In genomic region chr13:30185959-30186358, GRCm38 (mm10) we compare ENCODE assay signal across 8 mouse cellular contexts. TPM values are rescaled to one million over a fixed set of nuclear protein-coding genes. Genes with fewer than 3 reads are reported as not detected.
DNase-seq lines count a peak whose midpoint lies in the region; ATAC-seq and TF ChIP-seq lines count a peak whose summit lies in the region.

No protein-coding gene starts in this region.

- WGBS in midbrain, embryonic 12.5 days, result 30% methylated on average over 6 of the region's 6 CpGs

- H3K9me3 ChIP-seq in midbrain, embryonic 12.5 days, result no peaks in the 10 kb centered on the region

- H3K27ac ChIP-seq in gastrocnemius, adult 2 months, result 0 out of 2 replicates have a peak overlapping the region, but pooled peaks have one; percentile 8
- peak overlapping the region; percentile 35; the same call in 1 of the 2 replicates for H3K27ac ChIP-seq in midbrain, embryonic 12.5 days (replicated peaks)

- no peak overlapping the region for H3K4me3 ChIP-seq in gastrocnemius, adult 2 months
- H3K4me3 ChIP-seq in midbrain, embryonic 12.5 days, result no peak overlapping the region

- H3K36me3 ChIP-seq in midbrain, embryonic 12.5 days, result no peaks in the 10 kb centered on the region

- peaks cover 15% of the 10 kb centered on the region for H3K4me1 ChIP-seq in midbrain, embryonic 12.5 days

- ATAC-seq in midbrain, embryonic 12.5 days (ENCODE audit: low FRiP score, low read depth), result no peak

- no peak overlapping the region for H3K4me2 ChIP-seq in midbrain, embryonic 12.5 days (replicated peaks)

- intact Hi-C loops in gastrocnemius, adult 2 months (cut with DNase I), result no loop called here
- intact Hi-C loops in gastrocnemius, postnatal 36 days (cut with DNase I), result no loop called here
- intact Hi-C loops in heart, postnatal 36 days (cut with DNase I), result no loop called here

- no peak for DNase-seq in gastrocnemius, adult 2 months
- no peak for DNase-seq in gastrocnemius, postnatal 36 days
- peak; percentile 7 for DNase-seq in right cerebral cortex, postnatal 25 days
- no peak for DNase-seq in right cerebral cortex, postnatal 36 days (ENCODE audit: low spot score in 2 of 2)
- no peak for DNase-seq in thymus, postnatal 0 days (ENCODE audit: low spot score)
- DNase-seq in spleen, postnatal 14 days (ENCODE audit: low spot score in 2 of 2), result no peak
- no peak for DNase-seq in heart, postnatal 36 days

- no peak for TF ChIP-seq CTCF in gastrocnemius, adult 2 months (IDR thresholded peaks at IDR 0.05)

- H3K27me3 ChIP-seq in midbrain, embryonic 12.5 days, result no peaks in the 10 kb centered on the region

- no peak overlapping the region for H3K9ac ChIP-seq in midbrain, embryonic 12.5 days (replicated peaks)

RNA-seq across cellular contexts. Expression of gene Mboat1, which starts 49.7 kb away (rescaled TPM):
- total RNA-seq in gastrocnemius, adult 2 months (2021), result 1 to 10 TPM; 1.2 to 3.7 TPM
- total RNA-seq in gastrocnemius, postnatal 36 days (2021), result 1 to 10 TPM; 1.5 TPM
- polyA plus RNA-seq in midbrain, embryonic 12.5 days (2016; fragmentation: Nextera tagmentation; extraction: Ambion mirVana), result 5.1 and 8.5 TPM in 2 replicates
- polyA plus RNA-seq in thymus, postnatal 0 days (2015; fragmentation: Nextera tagmentation; extraction: Ambion mirVana), result 10.6 and 12.9 TPM in 2 replicates
- 1 to 10 TPM; 1.2 TPM for total RNA-seq in heart, postnatal 36 days (2021)
